Mouse (Mus musculus): ENCODE results near the gene Trp53tg5.

Trp53tg5 gene

DNA sequence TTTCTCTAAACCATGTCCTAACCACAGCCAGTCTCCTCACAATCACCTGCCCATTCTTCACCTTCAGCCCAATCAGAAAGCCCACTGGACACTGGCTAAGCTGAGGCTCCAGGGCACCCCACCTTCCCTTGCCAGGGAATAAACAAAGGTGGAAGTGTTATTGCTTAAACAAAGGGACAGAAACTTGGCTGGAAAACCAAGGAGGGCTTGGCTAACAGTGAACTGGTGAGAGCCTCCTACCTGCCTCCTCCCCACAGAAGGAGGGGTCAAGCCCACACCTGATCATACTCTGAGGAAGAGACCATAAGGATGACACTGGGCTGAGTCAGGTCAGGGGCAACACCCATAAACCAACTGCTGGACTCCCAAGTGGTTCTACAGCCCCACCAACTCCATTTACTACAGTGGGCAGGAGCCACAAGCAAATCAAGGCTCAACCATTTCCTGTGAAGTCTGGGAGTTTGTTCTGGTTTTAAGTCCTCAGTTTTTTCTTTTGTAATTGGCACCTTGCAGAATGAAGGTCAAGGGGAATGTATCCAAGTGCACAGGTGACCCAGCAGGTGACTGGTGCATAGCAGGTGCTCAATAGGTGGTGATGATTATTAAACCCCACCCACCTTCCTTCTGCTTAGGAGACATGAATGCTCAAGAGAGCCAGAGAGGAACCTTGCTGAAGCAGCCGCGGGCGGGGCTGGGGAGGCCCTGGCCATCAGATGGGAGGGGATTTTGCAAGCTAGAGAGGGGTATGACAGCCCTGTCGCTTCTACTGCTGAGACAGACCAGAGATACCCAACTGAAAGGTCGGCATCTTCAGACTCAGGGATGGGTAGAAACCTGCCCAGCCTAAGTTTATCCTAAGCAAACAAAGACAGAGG is 38.1 kb downstream of the Trp53tg5 start:
- DNase-seq (ENCODE audit: extremely low read depth, insufficient read length, low spot score): no peak

DNA sequence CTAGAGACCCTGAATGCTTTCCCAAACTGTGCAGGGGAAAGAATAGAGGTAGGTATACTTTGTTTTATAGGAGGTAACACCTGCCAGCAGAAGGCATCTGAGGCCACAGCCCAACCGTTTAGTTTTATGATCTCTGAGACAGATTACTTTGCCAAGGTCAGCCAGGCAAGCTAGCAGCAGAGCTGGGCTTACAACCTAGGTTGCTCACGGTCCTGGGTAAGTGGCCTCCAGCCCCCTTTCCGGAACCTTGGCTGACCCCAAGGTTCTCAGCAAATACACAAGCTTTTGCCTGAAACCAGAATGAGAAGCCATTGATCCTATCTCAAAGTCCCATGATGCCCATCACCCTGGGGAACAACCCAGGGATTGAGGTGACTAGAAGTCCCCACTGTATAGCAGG is 38.8 kb downstream of the Trp53tg5 start:
- DNase-seq (ENCODE audit: extremely low read depth, insufficient read length, low spot score): no peak

DNA sequence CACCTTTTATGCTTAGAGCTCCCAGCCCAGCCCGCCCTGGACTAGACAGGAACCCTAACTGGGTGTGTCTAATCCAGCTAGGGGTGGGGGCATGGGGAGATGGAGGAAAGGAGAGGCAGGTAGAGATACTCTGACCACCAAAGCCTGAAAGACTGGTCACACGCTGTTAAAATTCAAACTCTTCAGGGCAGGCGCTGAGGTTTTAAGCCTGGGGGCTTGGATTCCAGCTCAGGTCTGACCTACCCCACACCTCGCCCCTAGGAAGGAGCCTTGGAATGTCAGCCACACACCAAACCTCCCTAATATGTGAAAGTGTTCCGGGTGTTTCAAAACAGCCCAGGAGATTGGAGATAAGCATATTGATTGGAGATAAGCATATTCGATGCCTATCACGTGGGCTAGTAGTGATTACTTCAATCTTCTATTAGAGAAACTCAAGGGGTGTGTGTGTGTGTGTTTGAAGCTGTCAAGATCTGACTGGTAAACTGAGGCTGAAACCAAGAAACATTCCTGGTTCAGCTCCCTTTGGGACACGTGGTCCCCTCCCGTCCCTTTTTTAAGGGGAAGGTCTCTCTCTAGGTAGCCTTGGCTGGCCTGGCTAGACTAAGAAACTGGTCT is 40.1 kb downstream of the Trp53tg5 start:
- no peak for DNase-seq (ENCODE audit: extremely low read depth, insufficient read length, low spot score)

DNA sequence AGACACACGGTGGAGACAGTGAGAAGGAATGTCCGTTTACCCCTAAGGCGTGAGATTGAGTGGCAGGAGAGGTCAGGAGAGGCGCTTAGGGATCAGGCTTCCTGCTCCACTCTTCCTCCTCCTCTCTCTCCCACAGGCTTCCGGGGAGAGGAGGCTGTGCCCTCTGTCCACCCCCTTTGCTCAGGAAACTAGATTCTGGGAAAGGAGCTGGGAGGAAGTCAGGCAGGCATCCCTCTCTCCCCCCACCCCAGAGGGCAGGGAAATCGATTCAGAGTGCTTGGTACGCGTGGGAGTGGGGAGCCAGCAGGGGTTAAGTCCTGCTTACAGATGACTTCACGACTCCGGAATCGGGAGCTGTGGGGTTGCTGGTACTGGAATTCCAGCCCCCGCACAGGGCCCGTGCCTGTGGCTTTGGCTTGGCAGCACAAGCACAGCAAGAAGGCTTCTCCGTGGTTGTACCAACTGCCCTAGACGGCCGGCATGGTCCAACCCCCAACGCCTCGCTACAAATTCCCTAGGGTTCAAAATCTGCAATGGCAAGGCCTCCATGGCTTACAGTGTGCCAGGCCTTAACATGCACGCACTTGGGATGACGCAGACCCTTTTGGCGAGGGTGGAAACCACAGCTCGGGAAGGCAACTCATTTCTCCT is 40.9 kb downstream of the Trp53tg5 start:
- DNase-seq (ENCODE audit: extremely low read depth, insufficient read length, low spot score): peak; percentile 97

DNA sequence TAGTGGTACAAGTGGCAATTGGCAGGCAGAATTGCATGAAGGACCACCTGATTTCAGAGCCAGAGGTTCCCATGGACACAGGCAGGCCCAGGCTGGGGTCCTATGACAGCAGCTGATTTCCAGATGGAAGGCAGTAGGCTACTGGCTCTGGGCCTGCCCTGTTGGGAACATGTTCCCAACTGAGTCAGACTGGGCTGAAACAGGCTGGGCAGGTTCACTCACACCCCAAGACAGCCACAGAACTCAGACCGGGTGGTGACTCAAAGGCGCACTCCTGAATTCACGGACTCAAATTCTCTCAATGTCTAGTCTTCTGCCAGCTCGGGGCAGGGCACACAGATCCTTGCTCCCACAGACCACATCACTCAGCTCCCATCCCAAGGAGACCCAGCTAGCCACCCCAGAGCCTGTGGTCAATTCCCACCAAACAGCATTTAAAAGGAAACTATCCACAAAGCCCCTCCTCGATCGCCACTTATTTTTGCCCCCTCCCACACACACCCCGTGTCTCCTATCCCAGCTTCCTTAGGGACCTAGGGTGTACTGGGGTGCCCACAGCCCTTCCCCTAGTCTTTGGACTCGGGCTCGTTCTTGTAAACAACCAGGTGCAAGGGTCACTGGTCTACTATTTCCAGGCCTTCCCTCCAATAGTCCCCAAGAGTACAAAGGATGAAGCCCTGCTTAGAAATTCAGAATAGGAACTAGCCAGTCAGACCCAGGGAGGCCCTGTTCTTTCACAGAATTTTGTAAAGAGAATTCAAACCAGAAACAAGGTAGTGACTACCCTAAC is 41.7 kb downstream of the Trp53tg5 start:
- peak; percentile 72 for DNase-seq (ENCODE audit: extremely low read depth, insufficient read length, low spot score)

DNA sequence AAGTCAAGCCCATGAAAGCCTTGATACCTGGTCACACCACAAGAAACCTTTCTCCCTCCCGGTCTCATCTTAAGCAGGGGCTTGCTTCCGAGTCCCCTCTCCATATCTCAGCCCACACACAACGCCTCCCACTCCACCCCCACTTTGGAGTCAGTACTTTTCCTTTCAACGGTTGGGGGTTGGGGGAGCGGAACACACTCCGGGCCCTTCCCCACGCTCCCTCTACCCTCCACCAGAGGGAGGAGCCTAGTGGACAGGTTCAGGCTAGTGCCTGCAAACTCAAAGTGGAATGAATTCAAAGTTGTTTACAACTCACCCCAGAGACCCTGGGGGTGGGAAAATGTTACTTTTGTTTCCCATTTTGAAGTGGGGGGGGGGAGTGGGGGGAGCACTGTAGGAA is 42.8 kb downstream of the Trp53tg5 start:
- DNase-seq (ENCODE audit: extremely low read depth, insufficient read length, low spot score): no peak

DNA sequence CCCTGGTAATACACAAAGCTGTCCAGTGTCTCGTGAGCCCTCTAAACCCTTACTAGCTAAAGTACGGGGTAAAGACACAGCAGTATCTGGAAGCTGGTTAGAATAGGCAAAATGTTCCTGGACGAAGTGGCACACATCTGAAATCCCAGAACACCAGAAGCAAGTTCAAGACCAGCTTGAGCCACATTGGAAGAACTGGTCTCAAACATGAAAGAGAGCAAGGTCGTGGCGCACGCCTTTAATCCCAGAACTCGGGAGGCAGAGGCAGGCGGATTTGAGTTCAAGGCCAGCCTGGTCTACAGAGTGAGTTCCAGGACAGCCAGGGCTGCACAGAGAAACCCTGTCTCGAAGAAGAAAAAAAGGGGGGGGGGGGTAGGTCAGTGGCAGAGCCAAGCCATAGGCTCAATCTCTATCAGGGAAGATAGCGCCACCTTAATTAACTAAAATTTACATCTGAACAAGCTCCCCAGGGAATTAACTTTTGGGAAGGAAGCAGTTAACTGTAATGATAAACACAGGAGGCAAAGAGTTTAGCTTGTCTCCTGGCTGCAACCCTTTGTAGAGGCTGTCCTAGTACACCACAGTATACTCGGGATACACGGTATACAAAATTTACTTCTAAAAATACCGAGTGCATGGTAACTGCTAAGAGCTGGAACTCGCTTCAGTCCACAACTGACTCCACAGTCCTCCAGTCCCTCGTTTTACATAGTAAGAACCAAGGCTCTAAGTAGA is 43.5 kb downstream of the Trp53tg5 start:
- DNase-seq (ENCODE audit: extremely low read depth, insufficient read length, low spot score): no peak

DNA sequence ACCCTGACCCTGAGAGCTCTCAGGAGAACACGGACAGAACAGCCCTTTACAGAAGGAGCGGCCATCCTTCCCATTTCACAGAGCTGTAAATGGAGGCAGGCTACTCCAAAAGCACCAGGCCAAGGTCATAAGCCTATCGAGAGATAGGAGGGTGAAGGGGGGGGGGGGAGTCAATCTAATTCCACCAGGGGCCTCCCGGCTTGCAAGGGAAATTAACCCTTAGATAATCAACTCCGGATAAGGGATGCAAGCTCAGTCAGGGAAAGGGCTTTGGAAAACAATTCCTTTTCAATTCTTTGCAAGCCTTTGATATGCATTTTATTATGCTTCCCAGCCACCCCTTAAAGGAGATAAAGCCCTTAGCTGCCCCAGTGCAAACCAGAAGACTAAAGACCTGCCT is 45.1 kb downstream of the Trp53tg5 start:
- DNase-seq (ENCODE audit: extremely low read depth, insufficient read length, low spot score): no peak

DNA sequence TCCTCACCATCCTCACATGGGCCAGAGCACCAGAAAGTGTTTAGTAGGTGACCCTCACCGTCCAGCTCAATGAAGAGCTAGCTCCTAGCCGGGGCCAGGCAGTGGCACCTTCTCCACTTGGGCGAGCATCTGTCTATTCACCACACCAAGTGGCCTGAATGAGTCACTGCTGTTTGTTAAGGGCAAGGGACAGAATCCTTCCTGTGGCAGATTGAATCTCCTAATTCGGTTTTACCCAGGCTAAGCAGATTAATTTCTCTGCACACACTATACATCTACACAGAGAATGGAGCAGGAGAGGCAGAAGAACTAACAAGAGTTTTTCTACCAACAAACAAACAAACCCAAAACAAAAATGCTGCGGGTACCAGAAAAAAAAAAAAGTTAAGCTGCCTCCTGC is 46.6 kb downstream of the Trp53tg5 start:
- DNase-seq (ENCODE audit: extremely low read depth, insufficient read length, low spot score): no peak

DNA sequence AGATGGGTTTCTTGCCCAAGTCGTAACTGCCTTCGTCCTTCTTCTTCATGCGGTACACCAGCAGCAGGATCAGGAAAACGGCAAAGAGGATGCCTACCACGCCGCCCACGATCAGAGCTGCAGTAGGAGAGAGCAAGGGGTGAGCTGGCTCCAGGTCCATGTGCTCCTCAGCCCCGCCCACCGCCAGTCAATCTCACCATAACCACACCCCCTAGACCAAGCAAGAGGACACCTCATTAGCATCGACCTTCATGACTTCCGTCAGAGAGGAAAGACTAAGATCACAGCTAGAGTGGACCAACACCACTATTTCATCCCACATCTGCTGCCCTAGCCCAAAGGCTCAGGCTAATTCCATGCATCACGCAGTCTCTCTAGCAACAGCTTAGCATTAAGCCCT is 47.4 kb downstream of the Trp53tg5 start:
- DNase-seq (ENCODE audit: extremely low read depth, insufficient read length, low spot score): no peak

DNA sequence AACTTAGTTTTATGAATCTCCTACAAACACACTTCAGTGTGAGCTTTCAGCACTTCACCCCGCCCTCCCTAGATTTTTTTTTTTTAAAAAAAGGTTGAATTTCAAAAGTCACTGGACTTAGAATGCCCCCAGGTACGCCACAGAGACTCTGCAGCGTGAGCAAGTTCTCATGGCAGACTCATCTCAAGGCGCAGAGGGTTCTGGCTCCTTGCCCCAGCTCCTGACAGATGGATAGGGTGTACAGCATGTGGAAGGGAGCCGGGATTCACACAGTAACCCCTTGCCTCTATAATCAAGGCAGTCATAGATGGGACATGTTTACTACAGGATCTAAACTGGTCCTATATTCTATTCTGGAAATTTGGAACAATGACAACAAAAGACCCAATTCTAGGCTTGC is 48.1 kb downstream of the Trp53tg5 start:
- DNase-seq (ENCODE audit: extremely low read depth, insufficient read length, low spot score): no peak

DNA sequence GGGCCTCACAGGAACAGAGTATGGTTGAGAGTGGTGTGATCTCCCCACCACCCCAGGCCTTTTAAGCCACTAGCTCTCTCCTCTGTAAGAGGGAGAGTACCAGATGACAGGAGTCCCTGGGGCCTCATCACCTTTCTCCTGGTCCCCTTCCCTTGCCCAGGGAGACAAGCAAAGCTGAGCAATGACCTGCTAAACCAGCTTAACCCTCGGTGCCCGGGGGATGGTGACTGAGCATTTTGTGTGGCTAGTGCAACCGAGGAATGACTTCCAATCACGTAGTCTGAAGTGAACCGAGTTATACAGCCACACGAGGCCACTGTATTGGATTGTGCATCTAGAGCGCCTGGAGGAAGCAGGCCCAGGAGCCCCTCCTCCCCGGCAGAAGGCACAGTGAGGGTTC is 49.1 kb downstream of the Trp53tg5 start:
- no peak for DNase-seq (ENCODE audit: extremely low read depth, insufficient read length, low spot score)

DNA sequence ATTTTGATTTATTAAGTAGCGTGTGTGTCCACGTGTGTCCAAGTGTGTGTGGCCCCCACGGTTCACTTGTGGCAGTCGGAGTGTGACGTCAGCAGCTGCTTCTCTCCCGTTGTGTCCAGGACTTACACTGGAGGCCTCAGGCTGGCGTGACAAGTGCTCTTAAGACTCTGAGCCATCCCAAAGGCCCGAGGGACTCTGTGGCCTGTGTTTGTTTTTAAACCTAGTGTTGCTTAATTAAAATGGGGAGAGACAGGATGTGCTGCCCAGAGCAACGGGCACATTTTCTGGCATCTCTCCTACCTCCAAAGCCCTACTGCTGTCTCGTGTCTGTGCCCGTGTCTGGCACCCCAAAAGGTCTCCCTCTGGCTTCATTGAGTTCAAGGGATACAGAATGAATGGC is 50.1 kb downstream of the Trp53tg5 start:
- peak; percentile 52 for DNase-seq (ENCODE audit: extremely low read depth, insufficient read length, low spot score)

DNA sequence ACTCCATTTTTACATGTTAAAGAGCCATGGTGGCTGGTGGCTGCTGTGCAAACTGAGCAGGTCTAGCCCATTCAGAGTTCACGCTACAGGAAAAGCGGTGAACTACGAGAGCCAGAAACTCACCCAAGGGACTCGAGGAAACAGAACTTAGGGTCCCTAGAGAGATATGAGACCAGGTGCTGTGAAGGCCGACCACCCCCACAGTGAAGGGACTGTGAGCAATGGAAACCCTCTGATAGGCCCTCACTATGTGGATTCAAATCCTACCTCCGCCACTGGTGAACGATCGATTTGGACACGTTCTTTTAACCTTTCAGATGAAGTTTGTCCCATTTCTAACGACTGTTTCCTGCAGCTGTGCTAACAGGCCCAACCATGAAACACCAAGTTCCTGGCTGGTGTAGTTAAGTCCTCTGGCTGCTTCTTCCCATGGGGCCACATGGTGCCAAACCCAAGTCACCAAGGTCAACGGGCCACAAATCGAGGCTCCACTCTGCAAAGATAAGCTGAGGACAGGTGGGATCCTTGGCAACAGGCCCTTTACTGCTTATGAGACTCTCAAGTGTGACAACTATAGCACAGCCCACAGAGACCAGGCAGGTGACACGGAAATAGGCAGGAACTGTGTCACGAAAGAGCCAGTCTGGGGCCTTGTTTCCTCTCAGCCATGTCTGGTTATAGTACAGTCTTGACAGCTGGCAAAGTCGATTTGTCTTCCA is 50.7 kb downstream of the Trp53tg5 start:
- DNase-seq (ENCODE audit: extremely low read depth, insufficient read length, low spot score): no peak

DNA sequence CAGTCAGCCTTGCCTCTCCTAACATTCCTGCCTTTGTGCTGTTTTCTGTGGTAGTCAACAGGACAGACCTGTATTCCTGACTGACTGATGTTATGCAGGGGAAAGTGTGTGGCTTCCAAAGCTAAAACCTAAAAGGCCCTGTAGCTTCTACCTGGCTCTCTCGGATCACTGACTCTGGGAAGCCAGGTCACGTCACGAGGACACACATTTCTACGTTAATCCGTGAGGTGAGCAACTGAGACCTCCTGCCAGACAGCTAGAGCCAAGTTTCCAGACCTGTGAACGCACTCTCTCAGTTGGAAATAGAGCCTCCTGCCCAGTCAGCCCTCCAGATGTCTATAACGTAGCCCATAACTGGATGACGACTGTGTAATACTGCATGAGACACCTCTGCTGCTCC is 51.5 kb downstream of the Trp53tg5 start:
- DNase-seq (ENCODE audit: extremely low read depth, insufficient read length, low spot score): no peak

DNA sequence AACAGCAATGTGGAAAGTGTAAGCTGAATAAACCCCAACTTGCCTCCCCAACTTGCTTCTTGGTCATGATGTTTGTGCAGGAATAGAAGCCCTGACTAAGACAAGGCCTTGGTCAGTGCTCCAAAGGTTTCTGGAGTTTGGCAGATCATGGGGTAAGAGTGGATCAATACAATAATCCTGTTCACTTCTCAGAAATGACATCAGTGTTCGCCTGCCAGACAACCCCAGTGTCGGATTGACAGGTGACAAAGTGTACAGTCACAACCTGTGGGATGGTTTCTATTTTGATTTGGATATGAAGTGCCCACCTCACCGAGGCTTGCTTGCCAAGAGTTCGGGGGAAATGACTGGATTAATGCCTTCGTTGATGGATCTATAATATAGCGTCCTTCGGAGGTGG is 52.2 kb downstream of the Trp53tg5 start:
- DNase-seq (ENCODE audit: extremely low read depth, insufficient read length, low spot score): no peak

Data from 3134 (cell line).